Mouse (Mus musculus): ENCODE measurements at regions not wholly inside any gene's neighbourhood (a gene's known extent, or its start where the extent isn't known, plus 50 kb on each side); places are given as distances from the start of the nearest gene placed in this dataset.
"Not testable (repeated sequence)": the region's sequence is repeated elsewhere in the genome, so short reads cannot be mapped to it uniquely, and the experiment has no call there.

DNA sequence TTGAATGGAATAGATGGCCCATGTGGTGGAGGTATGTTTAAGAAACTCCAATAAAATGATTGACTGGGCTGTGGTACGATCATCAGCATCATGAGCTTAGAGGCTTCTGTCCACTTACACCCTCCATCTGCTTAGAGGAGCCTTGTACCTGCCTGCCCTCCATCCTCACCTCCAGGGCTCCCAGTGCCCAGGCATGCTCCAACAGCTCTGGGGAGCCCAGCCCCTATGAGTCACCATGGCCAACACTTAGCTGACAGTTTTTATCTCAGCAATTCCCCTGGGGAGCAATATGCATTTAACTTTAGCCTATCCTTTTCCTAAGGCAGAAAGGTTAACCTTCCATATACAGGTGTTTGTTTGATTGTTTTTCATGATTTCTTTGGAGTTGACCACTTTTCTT lies 174.3 kb upstream of the Plxna2 start:
- no peak for DNase-seq (ENCODE audit: low read depth, low spot score)

DNA sequence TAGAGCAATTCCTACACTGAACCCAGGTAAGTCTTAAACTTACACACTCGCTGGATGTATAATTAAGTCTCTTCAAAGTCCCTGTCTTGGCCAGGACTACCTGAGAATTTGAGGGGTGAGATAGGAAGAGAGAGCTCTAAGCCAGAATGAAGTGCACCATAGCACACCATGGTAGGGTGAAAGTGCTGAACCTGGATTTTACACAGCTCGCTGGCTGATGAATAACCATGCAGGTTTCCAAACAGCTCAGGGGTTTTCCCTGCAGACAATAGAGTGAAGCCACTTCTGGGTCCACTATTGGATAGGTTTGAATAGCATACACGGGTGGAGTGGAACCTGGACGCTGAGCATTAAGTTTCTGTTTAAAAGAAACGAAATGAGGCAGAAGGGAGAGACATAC lies 180.7 kb upstream of the Plxna2 start:
- DNase-seq (ENCODE audit: low read depth, low spot score), result no peak

DNA sequence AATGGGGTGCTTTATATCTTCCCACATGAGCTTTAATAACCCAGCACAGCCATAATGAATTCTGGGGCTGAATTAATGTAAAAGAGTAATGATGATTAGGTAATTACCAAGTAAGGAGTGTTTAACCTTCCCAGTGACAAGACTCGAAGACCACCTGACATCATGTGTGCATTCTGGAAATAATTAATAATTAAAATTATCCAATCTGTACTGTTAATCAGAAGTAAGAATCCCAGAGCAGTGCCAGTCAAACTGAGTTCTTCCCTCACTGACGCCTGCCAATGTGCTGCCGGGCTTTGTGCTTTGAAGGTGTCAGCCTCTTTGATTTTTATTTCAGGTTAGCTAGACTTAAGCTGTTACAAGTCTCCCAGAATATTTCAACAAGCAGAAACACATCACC lies 183.0 kb upstream of the Plxna2 start:
- no peak for DNase-seq (ENCODE audit: low read depth, low spot score)

DNA sequence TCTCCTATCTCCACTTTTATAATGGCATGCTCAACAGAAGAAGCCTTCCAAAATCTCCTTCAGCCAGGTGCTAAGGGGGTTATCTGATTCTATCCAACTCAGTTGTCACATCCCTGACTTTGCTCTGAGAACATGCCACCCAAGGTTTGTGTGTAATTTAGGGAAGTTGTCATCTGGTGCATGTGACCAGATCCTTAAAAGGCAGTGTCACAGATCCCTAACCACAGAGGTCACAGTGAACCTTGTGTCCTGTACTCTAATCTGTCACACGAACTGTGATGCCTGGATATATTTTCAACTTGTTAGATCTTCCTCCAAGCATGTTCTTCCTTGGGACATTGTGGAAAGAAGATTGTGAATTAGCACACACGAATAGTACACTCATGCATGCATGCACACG lies 189.4 kb upstream of the Plxna2 start:
- DNase-seq (ENCODE audit: low read depth, low spot score), result no peak

DNA sequence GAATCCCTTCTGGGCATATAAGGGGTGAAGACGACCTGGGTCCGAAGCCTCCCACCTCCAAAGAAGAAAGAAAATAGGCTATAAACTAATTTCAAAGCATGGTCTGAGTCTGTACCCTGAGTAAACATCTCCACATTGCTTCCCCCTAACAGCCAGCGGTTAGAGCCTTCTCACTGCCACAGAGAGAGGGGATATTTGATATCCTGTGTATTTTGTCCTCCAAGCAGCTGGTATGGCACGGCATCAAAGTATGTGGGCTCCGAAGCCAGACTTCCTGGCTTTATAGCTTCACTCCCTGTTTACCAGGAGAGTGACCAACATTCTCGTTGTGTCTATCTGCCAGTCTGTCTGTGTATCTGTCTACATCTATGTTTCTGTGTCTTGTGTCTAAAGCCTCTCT lies 191.7 kb upstream of the Plxna2 start:
- no peak for DNase-seq (ENCODE audit: low read depth, low spot score)

DNA sequence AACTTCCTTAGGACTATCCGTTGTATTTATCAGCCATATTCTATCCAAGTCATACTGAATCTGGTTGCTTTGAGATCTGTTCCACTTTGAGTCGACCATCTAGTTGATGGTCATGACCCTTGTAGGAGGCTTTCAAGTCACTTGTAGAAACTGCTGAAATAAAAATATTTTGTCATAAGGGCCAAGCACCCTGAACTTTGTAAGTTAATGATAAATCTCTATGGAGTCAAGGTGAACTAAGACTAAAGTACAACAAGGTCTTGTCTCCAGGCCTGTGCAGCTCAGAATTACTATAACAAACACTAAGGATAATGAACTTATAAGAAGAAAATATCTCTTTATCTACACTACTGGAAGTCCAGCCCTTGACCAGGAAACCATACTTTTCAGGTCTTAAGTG lies 193.8 kb upstream of the Plxna2 start:
- DNase-seq (ENCODE audit: low read depth, low spot score), result no peak

DNA sequence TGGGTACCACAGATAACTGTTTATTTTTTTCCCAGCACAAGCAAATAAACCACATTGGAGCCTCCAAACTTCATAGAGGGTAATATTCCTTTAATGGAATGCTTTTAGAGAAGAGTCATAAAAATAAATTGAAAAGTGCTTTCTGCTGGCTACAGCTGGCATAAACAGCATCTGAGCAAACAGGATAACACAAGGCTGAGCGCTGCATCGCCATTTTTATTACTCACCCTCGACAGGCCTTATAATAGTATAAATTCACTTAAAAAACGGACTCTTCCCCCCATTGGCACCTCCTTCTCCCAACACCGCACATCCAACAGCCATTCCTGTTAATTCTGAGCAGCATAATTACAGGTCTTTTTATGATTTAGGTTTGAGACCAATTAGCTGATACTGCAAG lies 205.8 kb upstream of the Plxna2 start:
- no peak for DNase-seq (ENCODE audit: low read depth, low spot score)

DNA sequence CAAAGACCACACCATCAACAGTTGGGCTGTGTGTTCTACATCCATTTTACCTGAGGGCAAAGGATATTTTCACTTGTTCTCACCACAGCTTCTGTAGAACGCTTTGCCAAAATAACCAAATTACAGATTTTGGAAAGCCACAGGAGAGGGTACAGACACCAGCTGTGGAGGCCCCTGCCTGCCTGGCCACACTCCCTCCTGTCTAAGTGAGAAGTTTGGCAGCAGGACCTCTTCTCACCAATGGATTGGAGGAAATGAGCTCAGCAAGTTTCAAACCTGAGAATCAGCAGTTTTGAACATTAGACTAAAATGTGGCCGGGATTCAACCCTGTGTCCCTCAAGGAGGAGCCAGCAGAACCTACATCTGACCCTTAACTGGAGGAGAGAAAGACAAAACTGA lies 206.2 kb upstream of the Plxna2 start:
- DNase-seq (ENCODE audit: low read depth, low spot score), result no peak

DNA sequence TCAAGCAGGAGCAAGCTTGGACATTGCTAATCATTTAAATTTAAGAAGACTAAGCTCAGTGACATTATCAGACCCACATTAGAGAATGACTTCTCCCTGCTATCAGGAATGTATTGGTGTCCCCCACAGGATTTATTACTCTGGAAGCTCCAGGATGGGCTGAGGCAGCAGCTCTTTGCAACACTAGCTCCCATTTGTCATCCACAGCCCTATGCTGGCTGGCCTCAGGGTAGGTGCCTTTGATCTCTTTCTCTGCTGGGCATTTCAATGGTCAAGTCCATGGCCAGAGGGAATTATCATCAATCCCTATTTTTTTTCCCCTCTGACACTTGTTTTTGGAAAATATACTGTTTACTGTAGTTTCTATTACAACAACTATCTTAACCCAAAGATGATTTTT lies 218.7 kb upstream of the Plxna2 start:
- no peak for DNase-seq (ENCODE audit: low read depth, low spot score)

DNA sequence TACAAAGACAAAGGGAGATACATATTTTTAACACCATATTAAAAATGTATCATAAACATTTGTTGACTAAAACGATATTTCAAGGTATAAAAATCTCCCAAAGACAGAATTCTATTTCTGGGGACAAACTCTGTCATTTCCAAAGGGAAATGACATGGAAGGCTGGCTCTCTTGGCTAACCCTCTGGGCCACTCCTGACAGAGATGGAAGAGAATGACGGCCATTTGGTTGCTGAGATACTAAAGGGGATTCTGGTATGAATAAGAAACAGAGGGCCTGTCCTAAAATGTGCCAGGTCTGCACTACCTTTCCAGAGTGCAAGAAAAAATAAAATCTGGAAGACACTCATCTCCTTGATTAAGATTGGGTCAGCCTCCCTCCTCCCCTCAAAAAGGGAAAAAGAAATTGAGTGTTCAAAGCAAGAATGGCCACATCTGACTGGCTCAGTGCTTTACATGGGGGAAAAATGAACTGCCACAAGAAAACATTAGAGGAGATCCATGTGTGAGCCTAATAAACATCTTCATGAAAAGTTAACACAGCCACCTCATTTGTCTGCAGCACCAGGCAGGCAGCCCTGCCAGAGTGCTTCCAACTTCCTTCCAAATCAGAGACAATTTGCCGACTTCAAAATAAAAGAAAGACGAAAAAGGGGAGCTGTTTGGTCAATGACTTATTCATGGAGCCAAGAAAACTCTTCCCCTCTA lies 221.1 kb upstream of the Plxna2 start:
- DNase-seq (ENCODE audit: low read depth, low spot score), result no peak

DNA sequence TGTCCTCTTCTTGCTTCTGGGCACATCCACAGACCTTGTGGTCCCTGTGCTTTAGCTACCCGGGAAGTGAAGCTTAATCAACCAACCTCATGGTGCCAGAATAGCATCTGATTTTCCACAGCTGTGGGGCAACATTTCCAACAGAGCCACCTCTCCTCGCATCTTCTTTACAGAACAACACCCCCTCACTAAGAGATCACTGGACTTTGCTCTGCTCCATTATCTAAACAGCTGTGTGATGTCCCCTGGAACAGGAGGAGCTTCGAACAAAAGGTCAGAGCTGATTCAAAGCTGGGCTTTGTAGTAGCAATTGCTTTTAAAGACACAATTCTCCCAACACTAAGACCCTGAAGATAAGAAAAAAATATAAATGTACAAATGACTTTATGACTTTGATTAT lies 224.3 kb upstream of the Plxna2 start:
- DNase-seq (ENCODE audit: low read depth, low spot score), result no peak

DNA sequence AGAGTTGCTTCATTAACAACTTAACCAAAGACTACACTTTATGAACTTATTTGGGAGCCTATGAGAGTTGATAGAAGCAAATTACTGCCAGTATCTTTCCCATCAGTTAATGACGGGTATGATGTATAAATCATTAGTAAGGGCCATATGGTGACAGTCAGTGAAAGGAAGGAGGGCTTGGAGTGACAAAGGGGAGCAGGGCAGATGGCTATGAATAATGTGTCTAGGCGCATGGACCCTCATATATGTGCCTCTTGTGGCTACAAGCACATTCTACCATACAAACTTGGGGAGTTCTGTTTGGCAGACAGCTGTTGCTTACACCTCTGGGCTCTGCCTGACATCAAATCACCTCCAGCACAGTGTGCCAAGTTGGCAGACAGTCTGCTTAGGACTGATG lies 227.8 kb upstream of the Plxna2 start:
- no peak for DNase-seq (ENCODE audit: low read depth, low spot score)

DNA sequence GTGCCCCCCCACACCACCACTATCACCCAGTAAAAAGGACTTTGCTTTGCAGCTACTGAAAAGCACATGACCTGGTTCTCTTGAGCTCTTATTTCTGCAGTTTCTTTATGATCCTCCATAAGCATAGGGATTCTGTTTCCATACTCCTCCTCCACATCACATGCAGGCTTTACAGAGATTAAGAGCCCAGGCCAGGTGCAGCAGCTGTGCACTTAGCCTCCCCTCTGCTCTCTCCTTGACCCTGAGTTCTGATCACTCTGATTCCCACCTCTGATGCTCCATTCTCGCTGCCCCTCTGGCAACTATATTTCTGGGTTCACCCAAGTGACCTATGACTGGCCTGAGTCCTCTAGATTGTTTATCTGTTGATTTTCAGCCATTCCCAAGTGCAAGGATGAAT lies 239.9 kb upstream of the Plxna2 start:
- no peak for DNase-seq (ENCODE audit: low read depth, low spot score)

DNA sequence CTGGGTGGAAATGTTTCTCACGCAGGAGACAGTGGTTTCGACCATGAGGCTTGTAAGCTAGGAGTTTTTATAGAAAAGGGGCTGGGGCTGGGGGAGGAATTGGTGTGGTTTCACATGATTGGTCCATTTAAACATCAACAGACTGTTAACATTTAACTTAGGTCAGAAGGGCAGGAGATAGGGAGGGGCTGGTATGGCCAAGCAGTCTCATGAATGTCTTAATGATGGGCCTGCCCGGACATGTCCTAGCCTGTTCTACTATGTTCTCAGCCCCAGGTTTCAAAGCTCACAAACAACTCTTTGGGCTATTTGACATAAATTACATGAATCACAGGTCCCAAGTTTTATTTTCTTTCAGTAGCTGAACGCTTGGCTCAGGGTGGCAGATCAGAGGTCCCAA lies 244.5 kb upstream of the Plxna2 start:
- DNase-seq (ENCODE audit: low read depth, low spot score), result not testable (repeated sequence)

DNA sequence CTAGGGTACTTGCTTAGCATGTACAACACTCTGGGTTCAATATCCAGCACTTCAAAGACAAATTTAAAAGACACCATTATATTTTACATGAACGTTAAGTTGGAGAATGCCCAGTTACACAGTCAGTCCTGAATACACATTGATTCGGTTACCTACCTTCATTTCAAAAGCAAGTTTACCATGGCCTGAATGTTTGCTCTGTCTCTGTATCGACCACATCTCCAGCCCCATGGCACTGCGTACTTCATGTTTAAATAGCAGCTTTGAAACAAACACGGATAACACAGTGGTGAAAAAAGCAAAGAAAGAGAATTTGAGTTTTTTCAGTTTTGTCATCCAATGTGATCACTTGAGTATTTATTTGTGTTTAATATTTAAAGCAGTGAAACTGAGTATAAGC lies 254.1 kb upstream of the Plxna2 start:
- no peak for DNase-seq (ENCODE audit: low read depth, low spot score)

DNA sequence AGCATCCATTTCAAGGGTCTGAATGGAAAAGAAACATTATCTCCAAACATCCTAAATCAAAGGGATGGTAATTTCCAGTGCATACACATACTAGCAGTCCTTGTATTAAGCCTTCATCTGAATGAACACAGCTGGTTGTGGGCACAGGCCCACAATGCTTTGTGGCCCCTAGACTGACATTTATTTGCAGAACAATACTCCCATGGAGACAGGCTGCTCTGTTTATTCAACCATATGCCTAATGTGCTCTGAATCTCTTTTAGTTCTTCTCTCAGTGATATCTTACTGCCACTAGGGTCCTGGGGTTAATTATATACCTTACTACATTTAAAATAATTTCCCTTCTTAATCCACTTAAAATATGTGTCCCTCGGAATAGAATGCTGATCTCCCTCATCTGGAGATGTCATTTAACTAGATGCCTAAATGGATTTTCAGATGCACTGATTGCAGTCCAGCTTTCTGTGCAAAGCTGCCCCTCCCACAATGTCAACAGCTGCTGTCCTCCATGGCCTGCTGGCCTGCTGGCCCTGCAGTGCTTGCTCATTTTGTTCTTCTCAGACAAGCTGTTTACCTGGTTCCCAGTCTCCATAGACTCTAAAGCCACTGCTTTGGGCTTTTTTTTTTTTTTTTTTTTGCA lies 254.8 kb upstream of the Plxna2 start:
- no peak for DNase-seq (ENCODE audit: low read depth, low spot score)

DNA sequence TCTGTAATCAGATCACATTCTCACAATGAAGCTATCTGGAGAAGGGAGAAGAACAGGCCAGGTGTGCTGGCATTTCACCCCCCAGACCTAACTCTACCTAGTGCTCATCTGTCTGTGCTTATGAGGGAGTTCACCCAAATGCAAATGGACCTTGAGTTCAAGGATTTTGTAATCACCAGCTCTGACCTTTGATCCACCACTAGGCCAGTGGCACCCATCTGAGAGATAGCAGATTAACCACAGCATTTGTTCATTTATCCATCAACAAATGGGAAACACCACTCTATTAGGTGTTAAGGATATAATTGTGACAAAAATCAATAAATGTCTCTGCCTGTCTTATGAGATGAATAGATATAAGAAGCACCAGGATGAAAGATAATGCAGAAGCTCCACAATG lies 255.7 kb upstream of the Plxna2 start:
- DNase-seq (ENCODE audit: low read depth, low spot score), result no peak

DNA sequence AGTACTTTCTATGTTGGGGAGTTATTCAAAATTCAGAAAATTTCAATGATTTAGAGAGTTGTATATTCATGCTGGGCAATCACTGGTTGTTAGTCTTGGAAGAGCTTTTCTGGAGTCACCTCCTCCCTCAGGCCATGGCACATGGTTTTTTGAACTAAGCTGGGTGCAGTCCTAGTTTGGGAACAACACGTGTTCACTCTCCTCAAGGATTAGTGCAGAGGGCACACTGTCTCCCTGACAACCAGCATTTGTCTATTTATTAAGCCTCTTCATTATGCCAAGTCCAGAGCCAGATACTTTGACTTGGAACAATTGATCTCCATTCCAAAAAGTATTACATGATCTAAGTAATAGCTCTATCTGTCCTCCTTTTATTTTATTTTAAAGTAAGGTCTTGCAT lies 256.7 kb upstream of the Plxna2 start:
- DNase-seq (ENCODE audit: low read depth, low spot score), result no peak

DNA sequence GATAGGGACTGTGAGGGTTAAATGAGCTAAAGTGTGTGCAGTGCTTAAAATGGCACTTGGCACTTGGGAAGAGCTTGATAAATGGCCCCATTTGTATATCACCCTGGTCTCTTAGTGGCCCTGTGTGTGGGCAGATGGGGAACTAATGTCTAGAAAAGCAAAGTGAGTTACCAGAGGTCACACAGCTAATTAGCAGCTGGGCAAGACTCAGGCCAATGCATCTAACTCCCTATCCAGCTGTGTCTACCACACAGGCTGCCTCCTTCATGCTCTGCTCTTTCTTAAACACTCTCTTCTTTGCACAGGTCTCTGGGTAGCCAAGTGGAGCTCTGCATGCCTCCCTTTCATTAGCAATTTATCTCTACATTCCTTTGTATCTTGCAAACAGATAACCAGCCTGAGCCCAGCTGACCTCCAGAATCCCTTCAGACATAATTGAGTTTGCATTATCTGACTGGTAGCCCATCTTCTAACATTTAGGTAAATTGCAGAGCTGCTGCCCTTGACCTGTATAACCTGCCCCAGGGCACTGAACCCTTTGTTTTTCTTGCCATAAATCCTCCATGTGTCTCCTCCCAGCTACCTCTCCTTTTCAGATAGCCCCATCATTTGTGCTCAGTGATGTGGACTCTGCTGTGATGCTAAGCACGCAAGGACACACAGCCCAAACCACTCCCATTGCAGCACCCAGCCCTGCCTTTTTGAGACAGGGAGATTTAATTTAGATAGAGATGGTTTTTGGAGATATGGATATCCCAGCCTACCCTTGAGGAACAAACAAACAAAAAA lies 263.5 kb upstream of the Plxna2 start:
- no peak for DNase-seq (ENCODE audit: low read depth, low spot score)

DNA sequence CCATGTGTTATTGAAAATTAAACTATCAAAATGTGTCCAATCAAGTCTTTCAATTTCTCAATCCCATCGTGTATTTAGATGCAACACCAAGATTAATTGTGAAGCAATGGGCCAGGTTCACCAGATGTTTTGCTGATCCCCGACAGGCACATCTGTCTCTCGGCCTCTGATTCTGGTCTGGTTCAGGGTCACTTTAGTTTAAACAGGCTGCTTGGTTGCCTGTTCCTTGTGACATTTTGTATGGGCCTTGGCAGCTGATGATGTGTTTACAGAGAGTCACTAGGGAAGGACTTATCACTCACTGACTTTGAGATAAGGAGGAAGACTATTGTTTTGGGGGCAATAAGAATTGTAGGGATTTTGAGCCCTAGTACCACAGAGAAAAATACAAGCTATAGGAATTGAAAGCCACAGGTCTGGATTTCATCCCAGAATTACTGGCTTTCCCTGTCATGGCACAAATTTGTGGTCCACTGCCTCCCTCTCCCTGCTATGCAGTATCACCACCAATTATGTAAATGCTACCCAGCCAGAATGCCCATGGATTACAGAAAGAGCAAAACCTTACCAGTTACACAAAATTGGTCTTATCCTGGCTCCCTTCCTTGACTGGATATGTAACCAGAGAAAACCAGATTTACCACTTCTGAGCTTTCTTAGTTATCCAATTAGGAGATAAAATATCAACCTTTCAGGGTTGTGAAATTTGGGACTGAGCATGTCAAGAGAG lies 272.5 kb upstream of the Plxna2 start:
- no peak for DNase-seq (ENCODE audit: low read depth, low spot score)

DNA sequence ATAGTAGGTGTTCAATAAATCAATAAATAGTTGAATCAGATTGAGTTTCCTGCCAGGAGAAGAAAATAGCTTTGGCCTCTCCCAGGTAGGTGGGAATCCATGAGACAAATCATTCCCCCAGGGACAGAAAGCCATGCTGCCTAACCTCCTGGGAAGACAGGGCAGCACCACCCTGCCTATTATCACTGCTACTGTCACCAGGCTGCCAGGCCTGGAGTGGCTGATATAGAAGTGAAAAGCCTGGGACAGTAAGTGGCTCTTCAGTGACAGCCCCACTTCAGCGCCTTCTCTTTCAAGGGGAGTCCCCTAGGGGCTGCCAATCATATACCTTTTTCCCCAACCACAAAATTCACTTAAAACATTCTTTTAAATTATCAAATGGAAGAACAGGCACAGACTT lies 275.4 kb upstream of the Plxna2 start:
- no peak for DNase-seq (ENCODE audit: low read depth, low spot score)

DNA sequence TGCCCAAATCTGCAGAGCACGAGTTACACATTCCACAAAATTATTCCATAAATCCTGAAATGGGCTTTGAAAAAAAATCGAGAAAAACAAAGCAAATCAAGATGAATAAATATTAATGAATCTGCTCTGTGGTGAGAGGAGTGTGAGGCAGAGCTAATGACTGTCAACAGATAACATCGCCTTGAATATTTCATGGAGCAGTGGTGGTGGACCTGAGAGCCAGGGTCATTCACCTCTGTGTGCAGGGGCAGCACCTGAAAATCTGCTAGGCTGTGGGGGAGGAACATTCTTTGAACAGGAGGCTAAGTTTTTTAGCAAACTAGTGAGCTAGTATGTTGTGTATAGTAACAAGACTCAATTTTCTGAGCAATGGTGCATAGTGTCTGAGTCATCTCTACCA lies 276.3 kb upstream of the Plxna2 start:
- DNase-seq (ENCODE audit: low read depth, low spot score), result no peak

Data from embryo, embryonic 11.5 days (tissue).